Mouse (Mus musculus) heart, postnatal 0 days (tissue): ENCODE data around the gene Olfr530. TPM values are rescaled to one million over a fixed set of nuclear protein-coding genes. Genes with fewer than 3 reads are reported as not detected.

Experiments
- ATAC-seq: fragments of 200-750 bp; cut with Nextera tagmentation; 2 replicates; pipeline ENCODE4 v1.8.0; 2017; ENCODE audit warnings: low read depth, moderate number of reproducible peaks, moderate library complexity; ENCODE audit not compliant: insufficient read depth
- DNase-seq: peaks from one replicate; pipeline ENCODE4 v3.0.0-alpha.2; 2016; ENCODE audit warnings: low spot score
- H3K27ac ChIP-seq: fragments of 300-500 bp; sonication (generic); 2 replicates; pipeline ENCODE4 v1.5.1; 2014; ENCODE audit warnings: low read depth, mild to moderate bottlenecking
- H3K27me3 ChIP-seq: fragments of 300-500 bp; sonication (generic); 2 replicates; pipeline ENCODE4 v1.6.1; 2014; ENCODE audit warnings: low read length, mixed read lengths; ENCODE audit not compliant: control insufficient read depth, insufficient read depth
- H3K36me3 ChIP-seq: fragments of 300-500 bp; sonication (generic); replicated peaks from 2 replicates; pipeline ENCODE4 v1.6.1; 2014; ENCODE audit warnings: low read length, mixed read lengths; ENCODE audit not compliant: control insufficient read depth, insufficient read depth
- H3K4me1 ChIP-seq: fragments of 300-500 bp; sonication (generic); 2 replicates; pipeline ENCODE4 v1.6.1; 2014; ENCODE audit warnings: antibody characterized with exemption; ENCODE audit not compliant: control insufficient read depth, insufficient read depth
- H3K4me2 ChIP-seq: fragments of 300-500 bp; sonication (generic); 2 replicates; pipeline ENCODE4 v1.6.1; 2014; ENCODE audit warnings: low read depth, mild to moderate bottlenecking, low read length, moderate library complexity
- H3K4me3 ChIP-seq: fragments of 300-500 bp; sonication (generic); 2 replicates; pipeline ENCODE4 v1.5.1; 2014; ENCODE audit warnings: low read depth, low read length
- H3K9ac ChIP-seq: fragments of 300-500 bp; sonication (generic); replicated peaks from 2 replicates; pipeline ENCODE4 v1.6.1; 2014; ENCODE audit warnings: low read depth, low read length, mixed read lengths
- H3K9me3 ChIP-seq: fragments of 300-500 bp; sonication (generic); replicated peaks from 2 replicates; pipeline ENCODE4 v1.6.1; 2016; ENCODE audit warnings: low read length; ENCODE audit not compliant: control insufficient read depth
- CTCF ChIP-seq: IDR thresholded peaks from 2 replicates; pipeline ENCODE4 v1.5.1; 2016; ENCODE audit warnings: antibody characterized with exemption, control low read depth, low read depth
- EP300 ChIP-seq: IDR thresholded peaks from 2 replicates; pipeline ENCODE4 v1.6.1; 2016; ENCODE audit warnings: antibody characterized with exemption, low read depth
- whole genome bisulfite sequencing: fragments of 180-500 bp; shearing (Covaris S2); extraction: QIAGEN DNeasy Blood & Tissue Kit; methylation state at CpG from one replicate; pipeline ENCODE4 v1.1.7; 2014; 5-methylcytosine and 5-hydroxymethylcytosine counted together
- polyA plus RNA-seq: library from polyadenylated mRNA; unstranded; fragments of >200 nt; fragmentation: Nextera tagmentation; extraction: Ambion mirVana; gene quantifications from 2 replicates; pipeline ENCODE4 v1.2.1, GENCODE M21; 2015
- total RNA-seq: library from RNA; depleted of rRNA; stranded (reverse); fragments of >200 nt; gene quantifications from 2 replicates; pipeline ENCODE4 v1.2.3, GENCODE M21; 2014; ENCODE audit warnings: low replicate concordance; rRNA removed

Olfr530 gene
- total RNA-seq = not detected in 2 replicates
- not detected in 2 replicates for polyA plus RNA-seq

DNA sequence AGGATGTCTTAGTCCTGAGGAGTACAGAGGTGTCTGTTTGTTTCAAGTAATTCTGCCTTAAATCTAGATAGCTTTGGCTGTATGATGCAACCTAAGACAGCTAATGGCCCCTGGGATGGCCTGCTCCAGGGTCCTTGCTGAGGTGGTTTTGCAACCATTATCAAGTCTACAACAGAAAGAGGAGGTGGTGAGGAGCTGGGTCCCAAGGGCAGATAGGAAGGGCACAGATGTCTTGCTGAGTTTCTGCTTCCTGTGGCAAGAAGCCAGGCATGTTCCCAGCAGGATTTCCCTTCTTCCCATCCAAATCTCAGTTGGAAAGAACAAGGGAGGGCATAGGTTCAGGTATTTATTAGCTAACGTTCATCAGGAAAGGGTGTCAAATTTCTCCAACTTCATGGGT is at the start of gene Olfr530:
Olfr530 (minus strand) TSS at position 101 of the 400 bp plus-strand sequence.
- ATAC-seq (no peak), DNase-seq (no peak)
- Histone ChIP-seq H3K36me3 (no peaks in the 10 kb centered on the region), H3K4me3 (no peak within 1 kb of the TSS), H3K4me2 (no peak within 1 kb of the TSS), H3K27ac (no peak within 1 kb of the TSS), H3K9ac (no peak within 1 kb of the TSS), H3K9me3 (no peaks in the 10 kb centered on the region), H3K4me1 (no peaks in the 10 kb centered on the region), H3K27me3 (no peaks in the 10 kb centered on the region)
- 26% methylated on average over 1 of the region's 1 CpGs for WGBS
- TF ChIP-seq CTCF (no peak), EP300 (no peak)

DNA sequence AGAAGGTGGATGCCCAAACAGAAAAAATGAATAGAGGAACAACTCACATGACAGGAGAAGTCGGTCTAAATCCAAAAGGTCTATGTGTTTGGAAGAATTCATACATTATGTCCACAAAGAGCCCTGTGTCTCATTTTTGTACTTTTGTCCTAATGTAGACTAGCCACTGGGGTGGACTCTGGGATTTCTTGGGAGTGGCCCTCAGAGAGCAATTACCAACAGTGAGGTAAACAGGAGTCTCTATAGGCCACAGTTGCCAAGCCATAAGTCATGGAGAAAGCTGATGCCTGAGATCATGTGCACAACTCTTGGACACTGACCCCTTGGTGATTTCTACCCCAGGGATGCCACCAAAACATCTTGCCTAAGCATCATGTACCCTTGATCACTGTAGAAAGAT is 45.4 kb upstream of the Olfr530 start, which contains the start of gene Olfr532:
Olfr532 (minus strand) TSS at position 101 of the 400 bp plus-strand sequence.
- ATAC-seq (no peak), DNase-seq (no peak)
- Histone ChIP-seq H3K4me2 (no peak within 1 kb of the TSS), H3K4me3 (no peak within 1 kb of the TSS), H3K27ac (no peak within 1 kb of the TSS), H3K9me3 (no peaks in the 10 kb centered on the region), H3K27me3 (no peaks in the 10 kb centered on the region), H3K4me1 (no peaks in the 10 kb centered on the region), H3K9ac (no peak within 1 kb of the TSS), H3K36me3 (no peaks in the 10 kb centered on the region)
- WGBS = 66% methylated on average over 1 of the region's 1 CpGs
- TF ChIP-seq CTCF = no peak
- TF ChIP-seq EP300 = no peak

DNA sequence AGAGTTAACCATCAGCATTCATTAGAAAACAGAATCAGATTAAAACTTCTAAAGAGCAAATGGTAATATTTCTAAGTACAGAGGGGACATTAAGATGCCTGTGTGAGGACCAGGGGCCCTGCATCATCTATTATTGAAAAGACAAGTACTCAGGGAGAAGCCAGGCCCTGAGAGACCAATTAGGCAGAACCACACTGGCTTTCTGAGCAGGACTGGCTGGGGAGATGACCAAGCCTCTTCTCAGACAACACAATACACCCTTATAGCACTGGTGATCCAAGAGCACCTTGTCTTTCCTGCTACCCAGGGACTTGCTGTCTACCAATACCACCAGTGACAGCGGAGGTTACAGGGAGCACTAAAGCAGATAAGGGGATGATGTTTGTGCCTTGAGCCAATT is 26.7 kb upstream of the Olfr530 start, which contains the start of gene Olfr531:
Olfr531 (minus strand) TSS at position 101 of the 400 bp plus-strand sequence.
- no peaks in the 10 kb centered on the region for H3K27me3 ChIP-seq
- WGBS = 55% methylated on average over 1 of the region's 1 CpGs
- ATAC-seq (no peak), DNase-seq (no peak)
- no peaks in the 10 kb centered on the region for H3K4me1 ChIP-seq
- no peak within 1 kb of the TSS for H3K9ac ChIP-seq
- no peak within 1 kb of the TSS for H3K4me3 ChIP-seq
- 0 out of 2 replicates have a peak, but pooled peaks cover 3% of the 10 kb centered on the region for H3K9me3 ChIP-seq
- TF ChIP-seq EP300 (no peak), CTCF (no peak)
- no peaks in the 10 kb centered on the region for H3K36me3 ChIP-seq
- H3K4me2 ChIP-seq = no peak within 1 kb of the TSS
- no peak within 1 kb of the TSS for H3K27ac ChIP-seq

DNA sequence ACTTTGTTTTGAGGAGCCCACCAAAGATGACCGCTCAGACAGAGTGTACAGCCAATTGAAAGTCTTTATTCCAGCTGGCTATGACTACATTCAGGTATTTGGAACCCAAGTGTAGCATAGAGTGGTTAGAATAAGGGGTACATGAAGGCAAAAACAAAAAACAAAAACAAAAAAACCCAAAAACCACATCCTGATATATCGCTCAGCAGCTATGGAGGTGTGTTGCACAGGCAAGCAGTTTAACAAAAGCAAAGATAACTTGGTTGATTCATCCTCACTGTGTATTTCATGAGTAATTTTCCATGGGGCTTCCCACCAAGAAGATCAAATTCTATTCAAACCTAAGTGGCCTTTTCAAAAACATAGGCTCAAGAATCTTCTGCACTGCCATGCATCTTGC is 780 bp upstream of the Olfr530 start:
- Histone ChIP-seq H3K4me3 (no peak overlapping the region), H3K27me3 (no peaks in the 10 kb centered on the region), H3K36me3 (no peaks in the 10 kb centered on the region), H3K27ac (no peak overlapping the region), H3K9me3 (no peaks in the 10 kb centered on the region), H3K4me1 (no peaks in the 10 kb centered on the region), H3K4me2 (no peak overlapping the region), H3K9ac (no peak overlapping the region)
- ATAC-seq (no peak), DNase-seq (no peak)
- no peak for TF ChIP-seq EP300
- no peak for TF ChIP-seq CTCF
- WGBS = 75% methylated on average over 2 of the region's 2 CpGs

DNA sequence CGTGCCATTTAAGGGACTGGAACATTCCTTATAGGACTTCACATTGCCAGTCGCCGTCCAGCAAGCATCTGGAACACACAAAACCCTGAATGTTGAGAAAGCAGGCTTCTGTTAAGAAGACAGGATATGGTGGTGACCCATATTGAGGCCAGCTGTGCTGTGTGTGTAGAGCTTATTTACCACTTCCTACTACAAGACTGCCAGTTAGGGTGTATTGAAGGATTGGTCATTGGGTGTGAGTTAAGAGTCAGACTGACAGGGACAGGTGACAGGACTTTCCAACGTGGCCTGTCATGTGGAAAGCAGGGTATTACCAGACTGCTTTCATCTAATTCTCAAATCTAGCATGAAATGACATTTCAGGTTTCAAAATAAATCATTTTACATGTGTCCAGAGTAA is 1.8 kb downstream of the Olfr530 start:
- no peak overlapping the region for H3K4me3 ChIP-seq
- no peaks in the 10 kb centered on the region for H3K4me1 ChIP-seq
- no peak for TF ChIP-seq EP300
- TF ChIP-seq CTCF = no peak
- no peaks in the 10 kb centered on the region for H3K27me3 ChIP-seq
- no peak overlapping the region for H3K9ac ChIP-seq
- no peak for DNase-seq
- 67% methylated on average over 4 of the region's 4 CpGs for WGBS
- H3K36me3 ChIP-seq = no peaks in the 10 kb centered on the region
- no peak for ATAC-seq
- H3K27ac ChIP-seq = no peak overlapping the region
- no peak overlapping the region for H3K4me2 ChIP-seq
- H3K9me3 ChIP-seq = no peaks in the 10 kb centered on the region

DNA sequence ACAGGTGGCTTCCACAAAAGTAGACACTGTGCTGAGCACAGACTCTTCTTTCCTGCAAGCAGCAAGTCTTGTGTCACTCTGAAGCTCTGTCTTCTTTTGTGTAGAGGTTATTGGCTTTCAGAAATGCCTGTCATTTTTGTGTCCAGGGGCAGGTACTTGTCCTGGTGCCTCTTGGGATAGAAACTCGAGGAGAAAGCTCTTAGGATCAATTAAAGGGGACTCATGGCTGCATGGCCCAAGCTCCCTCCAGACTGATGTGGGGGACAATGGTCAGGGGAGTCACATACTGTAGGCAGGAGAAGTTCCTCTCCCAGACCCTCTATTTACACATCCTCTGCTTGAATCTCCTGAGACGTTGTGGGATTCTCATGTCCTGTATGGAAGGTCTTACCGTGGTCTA is 14.6 kb downstream of the Olfr530 start, which contains the start of gene Olfr60:
Olfr60 (minus strand) TSS at position 101 of the 400 bp plus-strand sequence.
- Histone ChIP-seq H3K27me3 (no peaks in the 10 kb centered on the region), H3K27ac (no peak within 1 kb of the TSS), H3K4me1 (no peaks in the 10 kb centered on the region), H3K4me3 (no peak within 1 kb of the TSS), H3K36me3 (no peaks in the 10 kb centered on the region), H3K4me2 (no peak within 1 kb of the TSS), H3K9ac (no peak within 1 kb of the TSS), H3K9me3 (no peaks in the 10 kb centered on the region)
- DNase-seq (no peak), ATAC-seq (no peak)
- no peak for TF ChIP-seq CTCF
- no peak for TF ChIP-seq EP300
- WGBS = 58% methylated on average over 3 of the region's 3 CpGs
